Mouse (Mus musculus) spleen, postnatal 4 days (tissue): ENCODE results near the gene Mgat5.

Source experiments
- DNase-seq, 2 experiments: peaks; one replicate each; pipeline ENCODE4 v3.0.0; 2022; ENCODE audit warnings: low spot score in 2 of 2

Mgat5 gene

DNA sequence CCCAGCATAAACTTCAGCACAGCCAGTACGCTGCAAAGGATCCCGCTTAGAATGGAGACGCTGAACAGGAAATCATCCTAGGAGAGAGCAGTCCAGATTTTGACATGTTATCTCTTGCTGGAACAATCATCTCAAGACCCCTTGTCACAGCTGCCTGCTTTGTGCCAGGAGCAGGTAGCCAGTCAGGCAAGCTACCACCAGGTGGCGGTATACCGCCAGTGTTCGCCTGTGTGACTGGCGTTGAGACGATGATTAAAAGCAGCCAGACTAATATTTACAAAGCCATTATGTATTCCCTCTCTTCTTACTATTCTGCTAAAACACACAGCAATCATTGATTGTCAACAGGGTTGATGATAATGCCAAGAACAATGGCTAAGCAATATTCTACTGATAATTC is 295.4 kb downstream of the Mgat5 start:
- DNase-seq: peak; percentile 76 to 91

DNA sequence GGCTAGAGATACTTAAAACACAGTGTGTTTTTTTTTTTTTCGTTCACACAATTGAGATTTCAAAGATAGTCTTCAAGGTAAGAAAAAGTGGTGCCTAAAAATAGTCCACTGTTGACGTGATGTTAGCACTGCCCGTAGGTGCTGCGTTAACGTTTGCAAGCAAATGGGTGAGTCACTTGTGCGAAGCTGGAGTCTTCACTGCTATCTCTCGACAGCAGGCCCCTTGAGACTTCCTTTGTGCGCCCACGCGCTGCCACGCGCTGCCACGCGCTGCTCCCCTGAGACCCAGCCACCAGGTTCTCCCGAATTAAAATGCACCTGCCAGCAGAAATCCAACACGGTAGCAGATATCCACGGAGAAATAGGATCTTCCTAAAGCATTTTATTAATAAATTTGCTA is 295.9 kb downstream of the Mgat5 start:
- DNase-seq: no peak

DNA sequence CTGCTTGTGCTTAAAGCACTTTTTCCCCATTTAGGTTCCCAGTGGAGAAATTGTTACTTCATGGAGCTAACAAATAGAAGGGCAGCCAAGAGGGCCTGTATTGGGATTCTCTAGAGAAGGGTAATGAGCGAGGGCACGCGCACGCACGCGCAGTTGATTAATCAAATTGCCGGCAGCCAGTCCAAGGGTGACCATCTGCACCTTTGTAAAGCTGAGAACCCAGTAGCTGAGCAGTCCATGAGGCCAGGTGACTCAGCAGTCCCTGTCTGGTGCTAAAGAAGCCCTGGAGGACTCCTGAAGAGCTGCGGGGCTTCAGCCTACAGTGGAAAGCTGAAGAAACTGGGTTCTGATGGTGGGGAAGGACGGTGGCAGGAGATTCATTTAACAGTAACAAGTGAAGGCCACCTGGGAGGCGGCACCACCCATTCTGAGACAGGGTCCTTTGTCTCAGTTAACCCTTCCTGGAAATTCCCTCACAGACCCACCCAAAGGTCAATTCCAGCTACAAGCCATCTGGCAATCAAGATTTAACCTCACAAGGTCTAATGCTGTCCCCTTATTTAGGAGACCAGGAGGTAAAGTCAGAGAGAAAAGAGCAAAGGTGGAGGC is 302.3 kb downstream of the Mgat5 start:
- no peak for DNase-seq

DNA sequence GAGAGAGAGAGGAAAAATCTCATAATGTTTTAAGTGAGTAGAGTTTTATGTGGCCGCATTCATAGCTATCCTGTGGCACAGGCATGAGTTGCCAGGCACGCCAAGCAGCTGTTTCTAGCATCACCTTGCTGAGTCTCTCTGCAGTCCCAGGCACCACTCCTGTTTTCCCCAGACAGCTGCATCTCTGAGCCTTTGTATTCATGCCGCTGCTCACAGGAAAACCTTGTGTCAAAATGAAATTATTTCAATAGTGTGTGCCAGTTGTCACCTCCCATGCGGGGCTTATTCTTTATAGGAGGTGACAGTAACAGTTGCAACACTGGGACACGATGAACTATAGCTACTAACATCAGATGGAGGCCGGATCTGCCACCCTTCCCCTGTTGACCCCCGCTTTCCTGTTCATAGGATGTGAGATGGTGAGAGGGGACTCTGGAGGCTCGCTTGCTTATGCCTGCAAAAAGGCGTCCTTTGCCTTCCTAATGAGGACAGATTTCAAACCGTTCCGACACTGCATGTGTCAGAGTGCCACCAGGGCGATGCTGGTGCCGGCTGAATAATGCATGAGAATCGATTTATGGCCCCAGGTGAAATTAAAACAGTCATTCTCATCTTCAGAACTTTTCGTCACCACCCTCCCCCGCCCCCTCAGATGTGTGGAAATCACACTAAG is 303.4 kb downstream of the Mgat5 start:
- DNase-seq: no peak

DNA sequence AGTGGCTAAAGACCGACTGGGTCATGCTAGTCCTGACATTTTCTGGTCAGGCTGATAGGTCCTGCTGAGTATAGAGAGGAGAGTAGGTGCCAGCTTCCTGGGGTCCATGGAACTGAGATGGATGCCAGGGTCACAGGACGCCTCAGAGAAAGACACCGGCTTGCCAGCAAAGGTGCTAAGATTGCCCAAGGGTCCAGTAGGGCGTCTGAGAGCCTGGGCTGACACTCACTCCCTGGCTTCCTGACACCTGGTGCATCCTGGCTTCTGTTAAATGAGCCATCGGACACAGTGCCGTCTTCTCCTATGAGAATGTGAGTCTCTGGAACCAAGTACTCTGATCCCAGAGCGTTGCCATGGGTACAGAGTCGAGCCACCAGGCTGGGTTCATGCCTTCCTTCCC is 304.1 kb downstream of the Mgat5 start:
- DNase-seq: no peak

DNA sequence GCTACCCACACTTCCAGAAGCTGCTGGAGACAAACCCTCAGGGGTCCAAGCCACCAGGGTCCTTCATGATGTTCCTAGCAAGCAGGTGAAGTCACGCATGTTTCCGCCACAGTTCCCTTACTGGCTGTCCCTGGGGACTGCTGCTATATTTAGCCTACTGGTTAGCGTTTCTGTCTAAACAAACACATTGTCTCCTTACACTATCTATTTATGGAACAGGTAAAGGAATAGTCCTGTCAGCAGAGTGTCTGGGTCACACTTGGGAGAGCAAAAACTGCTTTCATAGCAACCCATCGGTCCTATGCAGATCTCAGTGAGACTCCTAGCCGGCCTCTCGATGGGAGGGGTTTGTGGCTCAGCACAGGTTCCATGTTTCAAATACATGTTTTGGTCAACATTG is 306.5 kb downstream of the Mgat5 start:
- DNase-seq: peak; percentile 37 to 69

DNA sequence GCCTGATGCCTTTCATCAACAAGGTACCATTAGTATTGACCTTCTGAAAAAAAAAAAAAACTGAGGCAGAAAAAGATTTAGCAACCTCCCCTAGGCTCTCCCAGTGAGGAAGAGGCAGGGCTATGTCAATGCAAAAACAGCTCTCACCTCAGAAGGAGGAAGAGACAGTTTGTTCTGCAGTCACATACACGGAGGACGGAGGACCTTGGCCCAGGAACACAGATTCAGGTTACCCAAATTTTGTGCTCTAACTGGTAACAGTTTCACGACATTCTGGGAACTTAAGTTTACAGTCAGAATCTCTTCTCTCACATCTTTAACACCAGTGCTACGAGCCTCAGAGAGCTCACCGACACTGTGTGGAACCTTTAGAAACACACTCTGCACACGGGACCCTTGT is 307.9 kb downstream of the Mgat5 start:
- DNase-seq: no peak

DNA sequence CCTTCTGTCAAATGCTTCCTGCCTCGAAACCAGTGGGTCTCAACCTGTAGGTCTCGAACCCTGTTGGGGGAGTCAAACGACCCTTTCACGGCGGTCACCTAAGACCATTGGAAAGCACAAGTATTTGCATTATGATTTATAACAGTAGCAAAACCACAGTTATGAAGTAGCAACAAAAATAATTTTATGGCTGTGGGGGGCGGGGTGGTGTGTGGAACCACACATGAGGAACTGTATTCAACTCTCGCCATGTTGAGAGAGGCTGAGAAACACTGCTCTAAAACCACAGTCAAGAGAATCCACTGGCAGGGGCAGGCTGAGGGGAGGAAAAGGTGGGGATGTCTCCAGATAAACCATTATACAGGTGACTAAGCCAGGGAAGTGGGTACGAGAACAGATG is 308.3 kb downstream of the Mgat5 start:
- peak in 1 of 2 experiments; percentile 25 for DNase-seq

DNA sequence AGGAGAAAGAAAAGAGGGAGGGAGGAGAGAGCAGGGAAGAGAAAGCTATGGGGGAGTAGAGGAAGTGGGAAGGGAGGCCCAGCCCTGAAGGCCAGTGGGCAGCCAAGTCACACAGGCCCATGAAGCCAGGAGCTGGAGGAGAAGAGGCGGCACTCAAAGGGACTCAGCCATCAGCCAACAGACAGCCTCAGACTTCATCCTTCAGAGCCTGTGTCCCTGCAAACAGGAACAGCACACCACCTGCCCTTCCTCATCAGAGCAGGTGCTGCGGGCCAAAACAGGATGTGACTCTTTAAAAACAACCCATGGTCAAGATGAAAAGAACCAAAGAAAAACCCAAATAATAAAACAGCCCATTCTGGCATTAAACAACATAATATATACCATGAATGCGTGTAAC is 308.8 kb downstream of the Mgat5 start:
- DNase-seq: peak in 1 of 2 experiments; percentile 34

DNA sequence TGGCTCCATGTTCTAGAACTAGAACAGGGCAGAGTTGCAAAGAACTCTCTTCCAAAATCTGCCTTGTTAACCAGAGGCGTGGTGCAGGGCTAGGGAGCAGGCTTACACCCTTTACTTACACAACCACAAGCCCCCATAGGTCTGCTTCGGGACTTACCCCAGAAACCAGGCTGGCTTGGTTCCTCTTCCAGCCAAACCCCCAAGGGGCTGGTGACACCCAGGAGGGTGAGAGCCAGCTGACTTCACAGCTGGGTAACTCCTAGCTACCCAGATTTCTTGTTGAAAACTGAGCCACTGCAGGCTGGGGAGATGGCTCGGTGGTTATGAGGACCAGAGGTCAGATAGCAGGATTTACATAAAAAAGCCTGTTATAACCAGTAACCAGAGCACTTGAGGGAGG is 309.7 kb downstream of the Mgat5 start:
- peak; percentile 61 to 74 for DNase-seq

DNA sequence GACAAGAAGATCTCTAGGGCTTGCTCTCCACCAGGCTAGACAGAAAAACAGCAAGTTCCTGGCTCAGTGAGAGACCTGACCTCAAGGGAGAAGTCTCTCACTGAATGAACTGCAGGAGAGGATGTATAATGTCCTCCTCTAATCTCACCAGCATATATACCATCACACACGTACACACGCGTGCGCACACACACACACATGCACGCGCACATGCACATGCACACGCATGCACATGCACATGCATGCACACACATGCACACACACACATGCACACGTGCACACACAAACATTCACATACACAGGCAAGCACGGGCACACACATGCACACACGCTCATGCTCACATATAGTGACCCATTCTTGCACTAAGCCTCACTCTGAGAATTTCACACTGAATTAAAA is 310.1 kb downstream of the Mgat5 start:
- no peak for DNase-seq

DNA sequence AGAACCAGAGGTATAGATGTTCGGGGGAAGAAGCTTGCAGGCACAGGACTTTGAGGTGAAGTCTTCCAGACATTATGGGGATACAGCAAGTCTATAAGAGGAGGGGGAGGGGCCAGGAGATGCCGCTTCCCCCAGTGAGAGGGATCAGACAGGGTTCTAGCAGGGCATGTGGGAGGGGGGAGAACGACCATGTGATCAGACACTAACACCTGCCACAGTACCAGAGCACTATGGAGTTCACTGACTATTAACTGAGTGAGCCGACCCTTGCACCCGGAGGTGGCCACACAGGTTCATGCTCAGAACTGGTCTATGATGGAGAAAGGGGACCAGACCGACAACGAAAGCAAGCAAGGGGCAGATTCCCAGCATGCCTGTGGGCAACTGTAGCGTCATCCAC is 318.5 kb downstream of the Mgat5 start:
- DNase-seq: no peak

DNA sequence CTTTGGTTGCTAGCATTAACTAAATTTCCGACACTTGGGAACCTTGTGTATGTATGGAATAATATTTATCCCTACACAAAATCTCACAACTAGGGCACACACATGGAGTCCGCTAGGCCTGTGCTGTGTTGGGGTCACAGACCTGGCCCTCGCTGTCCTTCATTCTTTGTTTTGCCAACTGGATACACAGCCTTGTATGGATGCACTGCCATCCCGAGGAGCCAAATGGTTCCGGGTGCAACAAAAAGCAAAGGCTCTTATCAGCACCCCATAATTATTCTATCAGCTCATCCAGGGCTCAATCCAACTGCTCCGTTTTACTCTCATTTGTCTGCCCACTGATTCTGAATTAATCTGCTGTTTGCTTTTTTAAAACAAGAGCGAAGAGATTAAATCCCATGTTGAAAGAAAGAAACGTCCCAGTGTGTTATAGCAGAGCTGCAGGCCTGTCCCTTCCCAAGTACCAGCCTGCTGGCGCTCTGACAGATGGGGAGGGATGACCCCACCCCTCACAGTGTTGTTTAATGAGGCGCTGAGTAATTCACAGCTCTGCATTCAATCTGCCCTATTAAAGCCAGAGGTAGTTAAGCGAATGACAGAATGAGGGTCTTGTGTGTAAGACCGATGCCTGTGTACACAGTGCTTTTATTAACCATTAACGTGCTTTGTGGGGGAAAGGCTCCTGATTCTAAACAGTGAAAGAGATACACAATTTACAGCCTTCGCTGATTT is 326.2 kb downstream of the Mgat5 start:
- DNase-seq: no peak

DNA sequence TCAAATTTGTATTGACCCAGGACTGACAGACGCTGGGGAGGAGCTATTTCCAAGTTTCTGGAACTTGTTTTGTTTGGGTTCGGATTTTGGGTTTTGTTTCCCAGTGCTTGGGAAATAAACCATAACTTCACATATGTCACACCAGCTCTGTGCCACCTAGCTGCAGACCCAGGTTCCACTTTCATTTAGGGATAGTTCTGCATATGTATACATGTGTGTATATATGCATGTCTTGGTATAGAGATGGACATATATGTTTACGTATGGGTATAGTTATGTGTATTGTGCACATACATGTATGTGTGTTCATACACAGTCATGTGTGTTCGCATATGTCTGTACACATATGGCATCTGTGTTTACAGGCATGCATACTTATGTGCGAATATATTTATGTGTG is 326.9 kb downstream of the Mgat5 start:
- no peak for DNase-seq

DNA sequence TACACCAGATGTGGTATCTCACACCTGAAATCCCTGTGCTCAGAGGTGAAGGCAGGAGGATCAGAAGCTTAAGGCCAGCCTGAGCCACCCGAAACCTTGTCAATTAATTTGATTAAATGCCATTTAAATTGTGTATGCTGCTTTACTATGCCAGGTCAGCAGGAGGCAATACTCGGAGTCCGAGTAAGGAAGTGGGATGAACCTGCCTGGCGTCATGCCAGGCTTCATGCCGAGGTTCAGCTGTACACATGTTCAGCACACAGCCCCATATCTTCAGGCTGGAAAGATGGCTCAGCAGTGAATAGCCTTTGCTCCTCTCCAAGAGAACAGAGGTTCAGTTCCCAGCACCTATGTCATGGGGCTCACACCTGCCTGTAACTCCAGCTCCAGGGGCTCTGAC is 331.6 kb downstream of the Mgat5 start:
- DNase-seq: no peak

DNA sequence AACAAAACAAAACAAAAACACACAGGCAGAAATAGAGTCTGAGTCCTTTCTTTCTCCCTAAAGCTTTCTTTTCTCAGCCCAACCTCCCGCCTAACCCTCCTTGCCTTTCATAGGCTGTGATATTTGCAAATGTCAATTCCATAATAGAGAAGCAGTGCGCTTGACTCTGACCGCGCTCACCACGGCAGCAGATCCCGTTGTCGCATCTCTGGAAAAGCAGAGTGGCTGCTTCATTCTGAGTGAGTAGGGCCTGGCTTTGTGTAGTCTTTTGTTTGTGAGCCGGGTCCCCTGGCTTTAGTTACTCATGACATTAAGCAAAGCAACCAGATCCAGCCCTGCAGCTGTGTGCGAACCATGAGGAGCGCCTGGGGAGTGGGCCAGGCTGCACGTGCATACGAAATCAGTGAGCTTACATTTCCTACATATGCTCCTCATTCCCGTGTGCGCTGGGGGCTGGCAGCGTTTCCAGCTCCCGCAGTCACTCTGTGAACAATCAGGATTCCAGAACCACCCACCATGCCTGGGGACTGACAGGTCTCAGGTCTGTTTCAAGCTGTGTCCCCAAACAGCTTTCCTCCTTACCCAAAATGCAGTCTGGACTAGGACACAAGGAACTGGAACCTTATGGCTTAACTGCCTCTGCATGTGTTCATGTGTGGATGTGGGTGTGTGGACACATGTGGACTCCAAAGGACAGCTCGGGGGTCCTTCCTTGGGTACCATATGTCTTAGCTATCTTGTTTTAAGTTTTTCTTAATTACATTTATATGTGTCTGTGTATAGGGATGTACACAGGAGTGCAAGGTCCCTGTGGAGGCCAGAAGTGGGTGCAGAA is 332.6 kb downstream of the Mgat5 start:
- no peak for DNase-seq
